Mouse (Mus musculus) neural tube, embryonic 13.5 days (tissue): Measurements from ENCODE around the gene Rgma. TPM values are rescaled to one million over a fixed set of nuclear protein-coding genes. Genes with fewer than 3 reads are reported as not detected.
A peak's percentile ranks its signal among the peaks of the same experiment; 100 is the strongest.

Source experiments
- ATAC-seq: fragments of 200-750 bp; cut with Nextera tagmentation; 2 replicates; pipeline ENCODE4 v1.8.0; 2017; ENCODE audit warnings: low read depth, mild to moderate bottlenecking, moderate TSS enrichment, moderate library complexity
- H3K27ac ChIP-seq: fragments of 300-500 bp; sonication (generic); replicated peaks from 2 replicates; pipeline ENCODE4 v1.5.1; 2015; ENCODE audit warnings: moderate library complexity, mild to moderate bottlenecking, inconsistent platforms
- H3K27me3 ChIP-seq: fragments of 300-500 bp; sonication (generic); 2 replicates; pipeline ENCODE4 v1.6.1; 2015; ENCODE audit warnings: mild to moderate bottlenecking, inconsistent platforms
- H3K36me3 ChIP-seq: fragments of 300-500 bp; sonication (generic); 2 replicates; pipeline ENCODE4 v1.6.1; 2015; ENCODE audit warnings: mild to moderate bottlenecking, inconsistent platforms
- H3K4me1 ChIP-seq: fragments of 300-500 bp; sonication (generic); replicated peaks from 2 replicates; pipeline ENCODE4 v1.6.1; 2015; ENCODE audit warnings: inconsistent platforms
- H3K4me2 ChIP-seq: fragments of 300-500 bp; sonication (generic); 2 replicates; pipeline ENCODE4 v1.6.1; 2015; ENCODE audit warnings: inconsistent platforms, mild to moderate bottlenecking, moderate library complexity
- H3K4me3 ChIP-seq: fragments of 300-500 bp; sonication (generic); 2 replicates; pipeline ENCODE4 v1.5.1; 2015; ENCODE audit warnings: mild to moderate bottlenecking, inconsistent platforms
- H3K9ac ChIP-seq: fragments of 300-500 bp; sonication (generic); 2 replicates; pipeline ENCODE4 v1.6.1; 2015; ENCODE audit warnings: moderate library complexity, mild to moderate bottlenecking, inconsistent platforms
- H3K9me3 ChIP-seq: fragments of 300-500 bp; sonication (generic); 2 replicates; pipeline ENCODE4 v1.6.1; 2016; ENCODE audit warnings: inconsistent platforms
- WGBS: fragments of 180-500 bp; shearing (Covaris S2); methylation state at CpG from one replicate; pipeline ENCODE4 v1.1.7; 2015; 5-methylcytosine and 5-hydroxymethylcytosine counted together
- polyA plus RNA-seq: library from polyadenylated mRNA; unstranded; fragments of >200 nt; fragmentation: Nextera tagmentation; extraction: Ambion mirVana; gene quantifications from 2 replicates; pipeline ENCODE4 v1.2.1, GENCODE M21; 2015

Rgma gene
- polyA plus RNA-seq, 1 experiment from 2014 or later: 41.4 TPM

- H3K36me3 ChIP-seq: peaks cover 53% of the 10 kb centered on the region
- no peaks in the 10 kb centered on the region for H3K9me3 ChIP-seq
- no peak overlapping the region for H3K4me2 ChIP-seq
- peaks cover 44% of the 10 kb centered on the region for H3K4me1 ChIP-seq
- H3K27me3 ChIP-seq: no peaks in the 10 kb centered on the region
- 93% methylated on average over 11 of the region's 11 CpGs for WGBS
- no peak overlapping the region for H3K4me3 ChIP-seq
- no peak for ATAC-seq
- no peak overlapping the region for H3K27ac ChIP-seq
- H3K9ac ChIP-seq: no peak overlapping the region
These were observed 30.2 kb downstream of the Rgma start for GRCm38 (mm10) chr7:73405550-73405949.

- no peak for ATAC-seq
- peaks cover 85% of the 10 kb centered on the region for H3K36me3 ChIP-seq
- 60% methylated on average over 7 of the region's 7 CpGs for WGBS
- H3K9me3 ChIP-seq: no peaks in the 10 kb centered on the region
- peak overlapping the region; percentile 34 for H3K27ac ChIP-seq
- no peak overlapping the region for H3K4me3 ChIP-seq
- H3K4me2 ChIP-seq: no peak overlapping the region
- no peak overlapping the region for H3K9ac ChIP-seq
- H3K27me3 ChIP-seq: no peaks in the 10 kb centered on the region
- H3K4me1 ChIP-seq: peaks cover 48% of the 10 kb centered on the region
These were observed 36.2 kb downstream of the Rgma start for GRCm38 (mm10) chr7:73411523-73411922.

- Histone ChIP-seq H3K9me3 (no peaks in the 10 kb centered on the region), H3K4me1 (peaks cover 51% of the 10 kb centered on the region), H3K9ac (0 out of 2 replicates have a peak overlapping the region, but pooled peaks have one; percentile 31), H3K4me3 (no peak overlapping the region), H3K36me3 (peaks cover 83% of the 10 kb centered on the region), H3K4me2 (no peak overlapping the region), H3K27me3 (no peaks in the 10 kb centered on the region), H3K27ac (peak overlapping the region; percentile 34)
- WGBS: 77% methylated on average over 4 of the region's 4 CpGs
- ATAC-seq: no peak
These were observed 36.7 kb downstream of the Rgma start for GRCm38 (mm10) chr7:73411986-73412385.

- H3K27ac ChIP-seq: peak overlapping the region; percentile 34
- H3K4me1 ChIP-seq: peaks cover 55% of the 10 kb centered on the region
- no peak overlapping the region for H3K4me2 ChIP-seq
- ATAC-seq: 0 out of 2 replicates have a peak, but pooled peaks have one; percentile 8
- no peaks in the 10 kb centered on the region for H3K27me3 ChIP-seq
- WGBS: 57% methylated on average over 7 of the region's 7 CpGs
- no peak overlapping the region for H3K9ac ChIP-seq
- H3K4me3 ChIP-seq: no peak overlapping the region
- H3K9me3 ChIP-seq: no peaks in the 10 kb centered on the region
- peaks cover 83% of the 10 kb centered on the region for H3K36me3 ChIP-seq
These were observed 37.1 kb downstream of the Rgma start for GRCm38 (mm10) chr7:73412419-73412818.

- Histone ChIP-seq H3K27ac (peak overlapping the region; percentile 34; the same call in 1 of the 2 replicates), H3K4me2 (no peak overlapping the region), H3K9ac (no peak overlapping the region), H3K4me3 (no peak overlapping the region), H3K9me3 (no peaks in the 10 kb centered on the region), H3K27me3 (no peaks in the 10 kb centered on the region), H3K4me1 (peaks cover 72% of the 10 kb centered on the region), H3K36me3 (peaks cover 92% of the 10 kb centered on the region)
- WGBS: 66% methylated on average over 14 of the region's 14 CpGs
- ATAC-seq: no peak
These were observed 38.9 kb downstream of the Rgma start for GRCm38 (mm10) chr7:73414192-73414591.

- Histone ChIP-seq H3K9me3 (no peaks in the 10 kb centered on the region), H3K4me3 (no peak overlapping the region), H3K4me2 (no peak overlapping the region), H3K27me3 (no peaks in the 10 kb centered on the region), H3K4me1 (peaks cover 88% of the 10 kb centered on the region), H3K9ac (no peak overlapping the region), H3K27ac (peak overlapping the region; percentile 71), H3K36me3 (peaks cover 57% of the 10 kb centered on the region)
- 29% methylated on average over 7 of the region's 7 CpGs for WGBS
- no peak for ATAC-seq
These were observed 44.1 kb downstream of the Rgma start for GRCm38 (mm10) chr7:73419375-73419774.

- H3K4me1 ChIP-seq: peaks cover 91% of the 10 kb centered on the region
- no peak overlapping the region for H3K4me3 ChIP-seq
- no peaks in the 10 kb centered on the region for H3K9me3 ChIP-seq
- no peak overlapping the region for H3K4me2 ChIP-seq
- ATAC-seq: no peak
- 43% methylated on average over 5 of the region's 5 CpGs for WGBS
- H3K27me3 ChIP-seq: no peaks in the 10 kb centered on the region
- H3K36me3 ChIP-seq: peaks cover 44% of the 10 kb centered on the region
- H3K27ac ChIP-seq: peak overlapping the region; percentile 71
- peak overlapping the region; percentile 26; the same call in 1 of the 2 replicates for H3K9ac ChIP-seq
These were observed 45.5 kb downstream of the Rgma start for GRCm38 (mm10) chr7:73420827-73421226.

GRCm38 (mm10) chr7:73421278-73422015 lies 46.1 kb downstream of the Rgma start:
- Histone ChIP-seq H3K9me3 (no peaks in the 10 kb centered on the region), H3K27me3 (no peaks in the 10 kb centered on the region), H3K9ac (no peak overlapping the region), H3K27ac (peak overlapping the region; percentile 71), H3K4me1 (peaks cover 84% of the 10 kb centered on the region), H3K4me2 (no peak overlapping the region), H3K4me3 (no peak overlapping the region), H3K36me3 (peaks cover 39% of the 10 kb centered on the region)
- WGBS: 54% methylated on average over 9 of the region's 9 CpGs
- ATAC-seq: no peak

GRCm38 (mm10) chr7:73422223-73423113 lies 47.2 kb downstream of the Rgma start:
- no peak overlapping the region for H3K4me3 ChIP-seq
- H3K4me1 ChIP-seq: peaks cover 76% of the 10 kb centered on the region
- H3K36me3 ChIP-seq: peaks cover 39% of the 10 kb centered on the region
- no peaks in the 10 kb centered on the region for H3K9me3 ChIP-seq
- WGBS: 22% methylated on average over 12 of the region's 12 CpGs
- no peak overlapping the region for H3K4me2 ChIP-seq
- H3K27me3 ChIP-seq: no peaks in the 10 kb centered on the region
- H3K27ac ChIP-seq: peak overlapping the region; percentile 71
- no peak for ATAC-seq
- no peak overlapping the region for H3K9ac ChIP-seq

GRCm38 (mm10) chr7:73423236-73423635 lies 47.9 kb downstream of the Rgma start:
- Histone ChIP-seq H3K4me2 (no peak overlapping the region), H3K4me3 (no peak overlapping the region), H3K27me3 (no peaks in the 10 kb centered on the region), H3K27ac (peak overlapping the region; percentile 62), H3K4me1 (peaks cover 68% of the 10 kb centered on the region), H3K9me3 (no peaks in the 10 kb centered on the region), H3K36me3 (peaks cover 39% of the 10 kb centered on the region), H3K9ac (0 out of 2 replicates have a peak overlapping the region, but pooled peaks have one; percentile 26)
- 79% methylated on average over 13 of the region's 13 CpGs for WGBS
- ATAC-seq: no peak

GRCm38 (mm10) chr7:73424243-73424642 lies 48.9 kb downstream of the Rgma start:
- peaks cover 58% of the 10 kb centered on the region for H3K4me1 ChIP-seq
- no peaks in the 10 kb centered on the region for H3K9me3 ChIP-seq
- peak overlapping the region; percentile 62 for H3K27ac ChIP-seq
- no peak for ATAC-seq
- peak overlapping the region; percentile 34; the same call in 1 of the 2 replicates for H3K9ac ChIP-seq
- peaks cover 39% of the 10 kb centered on the region for H3K36me3 ChIP-seq
- no peak overlapping the region for H3K4me2 ChIP-seq
- no peaks in the 10 kb centered on the region for H3K27me3 ChIP-seq
- H3K4me3 ChIP-seq: no peak overlapping the region
- 19% methylated on average over 3 of the region's 3 CpGs for WGBS

- no peak for ATAC-seq
- peaks cover 39% of the 10 kb centered on the region for H3K36me3 ChIP-seq
- no peak overlapping the region for H3K9ac ChIP-seq
- H3K9me3 ChIP-seq: no peaks in the 10 kb centered on the region
- no peak overlapping the region for H3K4me3 ChIP-seq
- no peaks in the 10 kb centered on the region for H3K27me3 ChIP-seq
- H3K4me2 ChIP-seq: no peak overlapping the region
- H3K27ac ChIP-seq: peak overlapping the region; percentile 62
- WGBS: 62% methylated on average over 3 of the region's 3 CpGs
- peaks cover 54% of the 10 kb centered on the region for H3K4me1 ChIP-seq
These were observed 49.4 kb downstream of the Rgma start for GRCm38 (mm10) chr7:73424705-73425104.
